Mouse (Mus musculus): Measurements from ENCODE around the gene Ccdc117.
A peak's percentile ranks its signal among the peaks of the same experiment; 100 is the strongest.
"Not testable (repeated sequence)": the region's sequence is repeated elsewhere in the genome, so short reads cannot be mapped to it uniquely, and the experiment has no call there.

Ccdc117 gene

DNA sequence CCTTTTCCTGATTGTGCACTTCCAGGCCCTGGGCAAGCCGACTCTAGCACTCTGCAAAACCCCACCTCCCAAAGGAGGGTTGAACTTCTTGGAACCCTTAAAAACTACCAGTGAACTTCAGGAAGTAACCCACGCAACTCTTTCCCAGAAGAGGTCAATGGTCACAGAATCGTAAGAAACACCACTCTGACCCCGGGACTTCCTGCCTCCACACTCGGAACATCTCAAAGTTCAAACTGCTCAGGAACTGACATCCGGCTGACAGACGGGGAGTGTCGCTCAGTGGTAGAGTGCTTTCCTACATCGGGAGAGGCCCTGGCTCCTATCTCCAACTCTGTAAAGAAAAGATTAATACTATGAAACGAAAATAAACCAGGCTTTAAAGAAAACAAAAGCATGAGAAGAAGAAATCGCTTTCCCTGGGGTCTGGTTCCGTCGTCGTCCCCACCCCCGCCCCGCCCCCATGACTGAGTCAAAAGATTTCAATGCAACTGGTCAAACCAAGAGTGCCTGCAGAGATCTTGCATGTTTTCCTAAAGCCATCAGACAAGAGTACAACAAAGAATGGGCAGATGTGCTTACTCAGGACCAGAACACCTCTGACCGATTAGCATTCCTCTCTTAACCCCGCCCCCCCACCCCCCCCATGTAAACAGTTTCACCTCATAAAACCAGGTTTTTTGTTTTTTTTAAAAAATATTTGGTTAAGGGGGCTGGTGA, 36.0 kb downstream of the Ccdc117 start:
- peak; percentile 71 to 86 for DNase-seq

DNA sequence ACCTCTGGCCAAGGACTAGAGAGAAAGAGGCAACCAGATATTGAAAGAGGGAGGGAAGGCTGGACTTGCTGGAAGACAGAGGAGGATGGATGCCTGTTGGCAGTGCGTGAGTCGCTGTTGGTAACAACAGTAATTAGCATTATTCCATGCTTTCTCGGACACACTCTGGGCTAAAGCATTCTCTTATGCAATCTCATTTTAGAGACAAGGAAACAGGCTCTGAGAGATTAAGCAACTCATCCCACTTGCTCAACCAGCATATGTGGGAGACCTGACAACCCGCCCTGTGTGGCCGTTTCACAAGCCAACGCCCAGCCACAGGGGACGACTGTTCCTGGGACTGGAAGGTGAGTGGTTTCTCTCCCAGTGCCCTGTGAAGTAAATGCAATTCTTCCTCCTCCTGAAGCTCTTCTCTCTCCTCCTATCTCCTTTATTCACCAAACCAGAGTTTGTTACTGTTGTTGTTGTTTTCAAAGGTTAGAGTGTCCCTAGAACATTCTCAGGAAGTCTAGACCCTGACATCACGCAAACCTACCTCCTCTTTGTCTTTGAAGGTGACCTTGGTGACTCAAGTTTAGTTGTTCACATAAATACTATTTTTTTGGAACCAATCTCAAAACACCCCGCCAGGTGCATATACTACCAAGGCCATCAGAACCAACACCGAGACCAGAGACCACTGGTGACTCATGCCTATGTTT, 39.5 kb downstream of the Ccdc117 start:
- peak in 1 of 2 experiments; percentile 44 for DNase-seq

DNA sequence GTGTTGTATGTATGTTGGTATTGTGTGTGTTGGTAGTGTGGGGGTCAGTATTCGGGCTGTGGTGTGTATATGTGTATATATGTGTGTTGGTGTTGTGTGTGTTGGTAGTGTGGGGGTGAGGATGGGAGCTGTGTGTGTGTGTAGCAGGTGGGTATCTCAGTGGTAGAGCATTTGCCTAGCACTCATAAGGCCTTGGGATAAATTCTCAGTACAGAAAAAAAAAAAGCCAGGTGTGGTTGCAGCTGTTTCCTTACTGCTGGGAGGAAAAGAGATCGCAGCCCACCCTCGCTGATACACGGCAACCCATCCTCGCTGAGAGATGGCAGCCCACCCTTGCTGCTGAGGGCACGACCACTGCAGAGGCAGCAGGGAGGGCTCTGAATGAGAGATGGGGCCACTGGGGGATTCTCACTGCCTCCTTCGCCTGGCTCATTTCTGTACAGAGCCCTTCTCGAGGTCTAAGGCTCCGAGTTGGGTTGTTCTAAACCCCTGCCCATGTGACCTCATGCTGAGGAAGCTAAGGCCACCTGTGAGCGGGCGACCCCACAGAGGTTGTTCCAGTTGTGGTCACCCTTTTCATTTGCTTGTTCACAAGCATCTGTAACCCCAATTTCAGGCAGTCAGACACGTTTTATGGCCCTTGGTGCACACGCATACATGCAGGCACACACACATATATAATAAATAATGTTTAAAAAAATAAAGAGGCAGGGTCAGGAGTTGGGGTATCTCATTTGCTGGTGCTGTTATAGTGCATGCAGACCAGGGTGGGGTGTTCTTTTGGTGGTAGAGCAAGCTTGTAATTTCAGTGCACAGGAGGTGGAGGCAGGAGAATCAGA, 40.9 kb downstream of the Ccdc117 start:
- DNase-seq: no peak

DNA sequence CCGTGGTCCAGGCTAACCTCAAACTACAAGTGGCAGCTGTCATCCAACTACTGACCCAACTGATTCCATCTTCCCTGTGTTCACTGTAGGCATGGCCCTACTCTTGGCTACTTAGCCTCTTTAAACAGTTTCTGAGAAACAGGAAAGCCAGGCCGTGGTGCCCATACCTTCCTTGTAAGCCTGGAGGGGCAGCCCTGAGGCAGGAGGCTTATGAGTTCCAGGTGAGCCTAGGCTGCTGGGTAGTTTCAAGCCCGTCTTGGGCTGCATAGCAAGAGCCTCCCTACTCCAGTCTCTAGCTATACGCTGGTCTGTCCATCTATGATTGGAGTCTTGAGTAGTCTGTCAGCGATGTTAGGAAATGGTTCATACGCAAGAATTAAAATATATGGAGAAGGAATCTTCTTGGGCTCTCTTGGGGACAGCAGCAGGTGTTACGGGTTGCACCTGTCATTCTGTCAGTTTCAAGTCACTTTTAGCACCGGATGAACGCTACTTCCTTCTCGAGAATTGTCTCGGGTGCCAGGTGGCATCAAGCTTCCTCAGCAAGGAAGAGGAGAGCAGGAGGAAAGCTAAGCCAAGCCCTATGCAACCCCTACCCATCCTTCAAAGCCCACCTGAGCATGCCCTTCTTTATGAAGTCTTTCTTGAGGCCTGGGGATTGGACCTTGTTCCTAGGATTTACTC, 41.9 kb downstream of the Ccdc117 start:
- DNase-seq: no peak

DNA sequence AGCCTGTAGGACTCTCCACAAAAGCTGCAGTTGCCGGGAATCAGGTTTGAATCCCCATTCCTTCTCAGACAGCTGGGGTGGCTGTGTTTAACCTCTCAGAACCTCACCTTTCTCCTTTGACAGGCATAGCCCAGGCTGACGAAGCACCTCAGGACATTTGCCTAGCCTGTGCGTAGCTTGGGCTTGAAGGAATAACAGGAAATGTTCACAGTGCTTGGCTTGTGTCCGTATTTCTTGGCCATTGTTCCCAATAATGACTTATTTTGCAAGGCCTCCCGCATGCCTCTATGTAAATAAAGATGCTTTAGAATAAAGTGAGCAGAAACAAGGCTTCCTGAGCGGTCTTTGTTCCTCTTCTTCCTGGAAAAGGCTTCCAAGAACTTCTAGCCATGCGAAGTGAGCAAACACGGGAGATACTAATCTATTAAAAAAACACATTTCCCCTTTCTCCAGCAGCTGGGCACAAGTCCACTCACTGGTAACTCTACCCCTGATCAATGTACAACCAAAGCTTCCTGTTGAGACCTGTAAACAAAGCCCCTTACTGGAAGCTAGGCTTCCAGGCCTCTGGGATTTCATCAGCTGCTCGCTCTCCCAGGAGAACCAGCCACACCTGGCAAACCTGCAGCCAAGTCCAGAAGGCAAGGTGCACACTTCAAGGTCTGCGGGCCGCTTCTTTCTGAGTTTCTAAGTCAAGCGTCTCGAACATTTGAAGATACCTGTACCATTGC, 42.9 kb downstream of the Ccdc117 start:
- DNase-seq: peak; percentile 52 to 79

DNA sequence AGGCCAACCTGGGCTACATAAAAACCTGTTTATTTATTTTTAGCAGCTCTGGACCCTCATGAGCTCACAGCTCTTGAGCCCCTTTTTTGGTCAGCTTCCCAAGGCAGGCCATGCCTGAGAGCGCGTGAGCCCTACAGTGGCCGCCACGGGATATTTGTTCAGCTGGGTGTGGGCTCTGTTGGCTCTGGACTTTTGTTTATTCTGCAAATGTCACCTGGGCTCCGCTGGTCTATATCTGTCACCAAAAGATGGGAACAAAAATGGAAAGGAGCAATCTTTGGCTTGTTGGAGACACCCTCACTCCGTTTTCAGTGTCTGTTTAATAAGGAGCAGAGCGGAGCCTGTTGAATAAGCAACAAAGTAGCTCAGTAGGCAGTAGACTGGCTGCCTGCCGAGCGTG, 43.6 kb downstream of the Ccdc117 start:
- no peak for DNase-seq

DNA sequence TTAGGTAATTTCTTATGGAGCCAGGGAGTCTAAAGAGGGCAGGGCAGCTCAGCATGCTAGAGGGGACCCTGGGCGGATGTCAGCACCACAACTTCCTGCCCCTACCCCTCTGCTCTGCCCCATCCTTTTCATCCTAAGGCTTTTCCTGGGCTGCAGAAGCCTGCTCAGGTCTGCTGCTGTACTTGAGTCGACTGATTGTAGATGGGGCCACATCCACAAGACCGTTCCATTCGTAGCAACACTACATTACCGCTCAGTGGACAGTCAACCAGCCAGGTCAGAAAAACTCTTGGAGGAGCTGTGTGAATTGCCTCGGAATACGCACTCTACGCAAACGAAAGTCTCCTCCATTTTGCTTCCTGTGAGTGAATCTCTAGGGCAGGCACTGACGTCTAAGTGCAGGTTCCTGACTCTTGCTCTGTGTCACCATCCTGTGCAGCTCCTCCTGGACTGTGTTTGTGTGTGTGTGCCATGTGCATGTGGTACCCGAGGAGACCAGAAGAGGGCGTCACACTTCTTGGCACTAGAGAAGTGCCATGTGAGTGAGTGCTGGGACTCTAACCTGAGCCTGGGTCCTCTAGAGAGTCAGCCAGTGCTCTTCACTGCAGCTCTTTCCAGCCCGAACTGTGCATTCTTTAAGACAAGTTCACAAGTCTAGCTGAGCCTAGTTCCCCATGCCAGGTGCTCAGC, 45.3 kb downstream of the Ccdc117 start:
- no peak for DNase-seq

DNA sequence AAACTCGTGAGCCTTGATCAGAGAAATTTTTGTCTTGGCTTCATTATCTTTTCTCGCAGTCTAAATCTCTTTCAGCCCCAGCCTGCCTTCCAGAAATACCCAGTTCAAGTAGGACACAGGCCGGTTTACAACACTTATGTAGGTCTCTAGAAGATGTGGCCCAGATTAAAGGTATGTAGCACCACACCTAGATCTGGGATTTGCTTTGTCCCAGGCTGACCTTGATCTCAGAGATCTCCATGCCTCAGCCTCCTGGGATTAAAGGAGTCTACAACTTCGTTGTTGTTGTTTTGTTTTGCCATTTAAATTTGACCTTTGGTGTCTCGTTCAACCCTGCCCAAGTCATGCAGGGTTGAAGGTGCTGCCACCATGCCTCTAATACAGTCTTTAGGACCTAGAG, 46.1 kb downstream of the Ccdc117 start:
- no peak for DNase-seq

DNA sequence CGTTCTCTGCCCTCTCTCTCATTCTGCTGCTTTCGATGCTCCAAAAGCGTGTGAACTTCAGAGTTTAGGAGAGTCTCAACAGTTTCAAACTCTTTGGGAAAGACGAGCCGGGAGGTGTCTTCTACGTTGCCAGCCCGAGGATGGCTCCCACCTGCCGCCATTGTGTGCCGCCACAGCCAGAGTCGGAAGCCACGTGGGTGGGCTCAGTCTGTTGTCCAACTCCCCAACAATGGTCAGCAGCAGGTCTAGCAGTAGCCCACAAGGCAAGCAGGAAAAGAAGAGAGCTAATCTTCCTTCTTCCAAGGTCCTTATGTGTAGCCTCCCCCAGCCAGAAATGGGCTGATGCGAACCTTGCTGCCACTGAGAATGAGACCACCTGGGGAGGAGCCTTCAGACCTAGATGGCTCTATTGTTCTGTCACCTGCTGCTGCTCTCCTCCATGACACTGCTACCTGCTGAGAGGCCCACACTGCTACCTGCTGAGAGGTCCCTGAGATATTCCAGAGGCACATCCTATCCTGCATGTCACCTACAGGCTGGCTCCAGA, 46.6 kb downstream of the Ccdc117 start:
- no peak for DNase-seq

DNA sequence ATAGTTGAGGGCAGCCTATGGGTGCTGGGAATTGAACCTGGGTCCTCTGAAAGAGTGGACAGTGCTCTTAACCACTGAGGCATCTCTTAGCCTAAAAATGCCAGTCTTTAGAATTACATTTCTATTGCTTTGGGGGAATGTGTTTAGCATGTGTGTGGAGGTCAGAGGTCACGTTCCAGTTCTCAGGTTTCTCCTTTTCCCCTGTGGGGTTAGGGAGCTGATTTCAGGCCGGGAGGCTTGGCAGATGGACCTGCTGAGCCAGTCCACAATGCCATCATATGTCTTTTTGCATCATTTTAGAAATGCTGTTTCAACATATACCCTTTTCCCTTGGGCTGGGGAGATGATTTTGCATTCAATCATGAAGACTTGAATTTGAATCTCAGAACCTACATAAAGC, 48.1 kb downstream of the Ccdc117 start:
- no peak for DNase-seq

DNA sequence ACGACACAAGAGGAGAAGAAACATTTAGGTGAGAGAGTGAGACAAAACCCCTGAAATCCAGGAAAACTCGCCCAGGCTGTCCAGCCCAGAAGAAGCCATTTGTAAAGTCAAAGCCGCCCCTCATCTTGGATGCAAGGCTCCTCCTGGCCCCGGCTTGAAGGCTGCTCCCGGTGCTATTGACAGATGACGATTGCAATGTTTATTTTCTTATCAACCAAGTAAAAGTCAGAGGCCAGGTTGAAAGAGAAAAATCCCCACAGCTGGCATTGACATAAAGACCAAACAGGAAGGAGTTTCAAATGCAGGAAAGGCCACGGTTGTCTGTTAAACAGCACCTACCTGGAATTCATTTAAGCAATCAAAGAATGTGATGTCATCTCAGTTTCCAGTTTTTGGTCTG, 50.1 kb downstream of the Ccdc117 start:
- no peak for DNase-seq

DNA sequence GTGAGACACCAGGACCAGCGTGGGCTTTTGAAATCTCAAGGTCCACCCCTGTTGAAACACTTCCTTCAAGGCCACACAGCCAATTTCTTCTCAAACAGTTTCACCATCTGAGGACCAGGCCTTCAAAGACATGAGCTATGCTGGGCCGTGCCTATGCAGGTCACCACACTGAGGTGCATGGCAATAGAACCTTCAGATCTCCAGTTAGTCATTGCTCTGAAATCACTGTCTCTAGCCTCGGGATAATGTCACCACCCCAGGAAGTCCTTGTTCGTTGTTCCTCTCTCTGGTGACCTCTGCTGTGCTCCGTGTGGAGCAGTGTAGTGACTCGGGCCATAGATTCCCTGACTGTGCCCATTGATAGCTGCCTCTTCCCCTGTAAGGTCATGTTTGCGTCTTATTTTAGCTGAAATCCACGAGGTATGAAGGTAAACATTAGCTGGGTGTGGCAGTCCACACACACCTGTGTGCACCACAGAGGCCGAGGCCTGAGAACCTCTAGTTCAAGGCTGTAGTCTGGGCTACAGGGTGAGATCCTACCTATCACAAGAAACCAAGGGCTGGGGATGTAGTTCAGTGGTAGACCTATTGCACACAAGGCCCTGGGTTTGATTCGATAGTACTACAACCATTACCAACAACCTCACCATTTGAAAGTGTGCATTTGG, 50.9 kb downstream of the Ccdc117 start:
- DNase-seq: no peak

DNA sequence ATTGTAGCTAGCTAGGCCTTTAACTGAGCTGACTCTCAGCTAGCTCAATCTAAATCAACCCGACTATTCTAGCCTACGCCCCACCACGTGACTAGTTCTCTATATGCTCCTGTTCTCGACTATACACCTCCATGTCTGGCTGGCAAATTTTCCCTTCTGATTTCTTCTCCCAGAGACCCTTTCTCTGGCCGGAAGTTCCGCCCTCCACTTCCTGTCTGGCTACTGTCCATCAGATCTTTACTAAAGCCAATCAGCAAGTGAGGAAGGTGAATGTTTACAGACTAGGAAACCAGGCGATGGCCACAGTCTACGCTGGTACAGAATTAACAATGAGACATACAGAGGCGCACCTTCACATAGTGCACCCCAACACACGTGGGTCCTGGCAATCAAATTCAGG, 52.6 kb downstream of the Ccdc117 start:
- not testable (repeated sequence) for DNase-seq

DNA sequence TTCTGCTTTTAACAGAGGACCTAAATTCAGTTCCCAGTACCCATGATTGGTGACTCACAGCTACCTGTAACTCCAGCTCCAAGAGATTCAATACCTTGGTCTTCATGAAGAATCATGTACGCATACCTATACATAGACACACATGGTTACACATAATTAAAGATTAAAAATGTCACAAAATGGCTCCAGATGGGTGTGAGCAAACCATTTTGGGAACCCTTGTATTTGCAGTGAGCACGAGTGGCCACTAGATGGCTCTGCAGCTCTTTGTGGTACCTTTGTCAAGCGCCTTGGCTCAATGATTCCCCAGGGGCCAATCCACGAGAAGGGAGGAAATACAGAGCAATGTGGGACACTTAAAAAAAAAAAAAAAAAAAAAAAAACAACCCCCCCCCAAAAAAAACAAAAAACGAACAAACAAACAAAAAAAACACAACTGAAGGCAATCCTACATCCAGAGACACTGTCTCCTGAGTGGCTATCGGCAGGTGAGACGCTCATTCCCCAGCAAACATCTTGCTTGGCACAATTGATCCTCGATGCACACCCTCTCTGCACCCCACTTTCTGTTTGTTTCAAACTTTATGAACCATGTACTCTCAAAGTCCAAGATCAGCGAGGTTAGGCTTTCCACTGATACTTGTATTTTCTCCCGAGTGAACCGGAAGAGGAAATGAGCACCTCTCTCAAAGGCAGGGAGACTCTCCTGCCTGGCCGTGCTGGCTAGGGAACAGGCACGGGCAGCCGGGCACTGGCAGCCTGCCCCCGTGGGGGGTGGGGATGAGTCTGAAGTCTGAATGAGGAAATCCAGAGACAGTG, 56.6 kb downstream of the Ccdc117 start:
- peak; percentile 93 to 94 for DNase-seq

DNA sequence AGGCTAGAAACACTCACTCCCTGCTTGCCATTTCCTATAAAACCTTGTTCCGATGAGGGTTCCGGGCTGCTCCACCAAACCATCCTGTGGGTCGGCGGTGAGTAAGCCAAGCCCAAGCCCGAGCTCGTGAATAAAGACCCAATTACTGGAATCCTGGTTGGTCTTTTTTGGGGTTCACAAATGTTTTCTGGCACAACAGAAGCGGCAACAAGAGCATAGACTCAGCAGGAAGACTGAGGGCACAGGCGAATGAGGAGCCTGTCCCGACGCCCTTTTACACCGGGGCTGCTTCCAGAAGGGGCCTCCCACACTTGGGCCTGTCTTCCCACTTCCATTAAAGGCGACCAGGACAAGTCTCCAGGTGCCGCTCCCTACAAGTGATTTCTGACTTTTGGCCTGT, 59.4 kb downstream of the Ccdc117 start:
- DNase-seq: no peak

All from kidney, postnatal 25 days (tissue).